Mouse (Mus musculus) MEL (cell line): ENCODE data around the gene Gm17190. TPM values are rescaled to one million over a fixed set of nuclear protein-coding genes. Genes with fewer than 3 reads are reported as not detected.
"Not testable (repeated sequence)": the region's sequence is repeated elsewhere in the genome, so short reads cannot be mapped to it uniquely, and the experiment has no call there.

Source experiments
- DNase-seq: peaks from one replicate; pipeline ENCODE4 v3.0.0; 2011; ENCODE audit warnings: low read depth, low spot score
- H3K27ac ChIP-seq: 2 replicates; pipeline ENCODE4 v1.5.1; 2012; ENCODE audit warnings: low read depth, mild to moderate bottlenecking, control low read depth, low read length, moderate library complexity; ENCODE audit not compliant: control insufficient read depth
- H3K27me3 ChIP-seq, 2 experiments: fragments of 150-350 bp in 1 of 2; sonication (generic) in 1 of 2; 2 replicates each; pipeline ENCODE4 v1.6.1; 2012; ENCODE audit warnings: low read length in 2 of 2, mild to moderate bottlenecking in 2 of 2, improper control_type of control experiment in 1 of 2, moderate library complexity in 1 of 2; ENCODE audit not compliant: insufficient read depth in 2 of 2, control insufficient read depth in 1 of 2
- H3K36me3 ChIP-seq, 2 experiments: 2 replicates each; pipeline ENCODE4 v1.6.1; 2012 to 2014; ENCODE audit warnings: low read length in 2 of 2, improper control_type of control experiment in 1 of 2, inconsistent platforms in 1 of 2, mild to moderate bottlenecking in 1 of 2; ENCODE audit not compliant: insufficient read depth in 2 of 2, control insufficient read depth in 1 of 2
- H3K4me1 ChIP-seq, 2 experiments: fragments of 150-350 bp in 1 of 2; sonication (generic) in 1 of 2; 2 replicates each; pipeline ENCODE4 v1.6.1; 2012; ENCODE audit warnings: low read length in 2 of 2, improper control_type of control experiment in 1 of 2, mild to moderate bottlenecking in 1 of 2; ENCODE audit not compliant: insufficient read depth in 2 of 2, control insufficient read depth in 1 of 2
- H3K4me3 ChIP-seq, 2 experiments: fragments of 150-350 bp in 1 of 2; sonication (generic) in 1 of 2; 2 replicates each; pipeline ENCODE4 v1.5.1; 2012; ENCODE audit warnings: low read depth in 2 of 2, low read length in 2 of 2, mild to moderate bottlenecking in 2 of 2, moderate library complexity in 2 of 2, control low read depth in 1 of 2, improper control_type of control experiment in 1 of 2; ENCODE audit not compliant: control insufficient read depth in 1 of 2, insufficient read depth in 1 of 2
- H3K79me2 ChIP-seq: 2 replicates; pipeline ENCODE4 v1.6.1; 2012; ENCODE audit warnings: mild to moderate bottlenecking, low read length, moderate library complexity; ENCODE audit not compliant: control insufficient read depth, poor library complexity, insufficient read depth
- H3K9ac ChIP-seq: 2 replicates; pipeline ENCODE4 v1.6.1; 2012; ENCODE audit warnings: low read depth, mild to moderate bottlenecking, control low read depth, low read length, moderate library complexity; ENCODE audit not compliant: control insufficient read depth, poor library complexity, severe bottlenecking
- H3K9me3 ChIP-seq: fragments of 150-350 bp; sonication (generic); replicated peaks from 2 replicates; pipeline ENCODE4 v1.6.1; 2012; ENCODE audit warnings: mild to moderate bottlenecking, low read length, improper control_type of control experiment, moderate library complexity; ENCODE audit not compliant: insufficient read depth
- CHD1 ChIP-seq: IDR thresholded peaks from 2 replicates; pipeline ENCODE4 v1.6.1; 2012; ENCODE audit warnings: low read depth, mild to moderate bottlenecking, inconsistent platforms, low read length, improper control_type of control experiment
- CTCF ChIP-seq, 3 experiments: IDR thresholded peaks in 2 of 3; conservative IDR thresholded peaks in 1 of 3; 2 replicates each; pipeline ENCODE4 v1.5.1; 2011 to 2012; ENCODE audit warnings: low read length in 3 of 3, low read depth in 2 of 3, mild to moderate bottlenecking in 2 of 3, improper control_type of control experiment in 1 of 3, inconsistent platforms in 1 of 3, mixed read lengths in 1 of 3, moderate library complexity in 1 of 3; ENCODE audit not compliant: control insufficient read depth in 1 of 3, insufficient read depth in 1 of 3, poor library complexity in 1 of 3, severe bottlenecking in 1 of 3
- GATA1 ChIP-seq: IDR thresholded peaks from 2 replicates; pipeline ENCODE4 v1.6.1; 2011; ENCODE audit warnings: low read depth, low read length, improper control_type of control experiment
- KAT2A ChIP-seq: conservative IDR thresholded peaks from 2 replicates; pipeline ENCODE4 v1.6.1; 2012; ENCODE audit warnings: low read depth, low read length, improper control_type of control experiment, inconsistent platforms
- MAFK ChIP-seq: IDR thresholded peaks from 2 replicates; pipeline ENCODE4 v1.6.1; 2011; ENCODE audit warnings: low read depth, mild to moderate bottlenecking, low read length, improper control_type of control experiment, borderline replicate concordance
- MYC ChIP-seq: IDR thresholded peaks from 2 replicates; pipeline ENCODE4 v1.6.1; 2011; ENCODE audit warnings: low read depth, mild to moderate bottlenecking, low read length, improper control_type of control experiment, moderate library complexity
- NRF1 ChIP-seq: IDR thresholded peaks from 2 replicates; pipeline ENCODE4 v1.6.1; 2014; ENCODE audit warnings: low read depth, mild to moderate bottlenecking, inconsistent platforms, low read length, improper control_type of control experiment, moderate library complexity; ENCODE audit not compliant: poor library complexity, insufficient read depth, severe bottlenecking
- POLR2AphosphoS5 ChIP-seq: IDR thresholded peaks from 2 replicates; pipeline ENCODE4 v1.6.1; 2012; ENCODE audit warnings: low read depth, borderline replicate concordance, mild to moderate bottlenecking, inconsistent platforms, low read length, moderate library complexity, mixed read lengths
- RAD21 ChIP-seq: IDR thresholded peaks from 2 replicates; pipeline ENCODE4 v1.6.1; 2011; ENCODE audit warnings: mild to moderate bottlenecking, low read depth, low read length, improper control_type of control experiment
- RCOR1 ChIP-seq: IDR thresholded peaks from 2 replicates; pipeline ENCODE4 v1.6.1; 2012; ENCODE audit warnings: low read depth, mild to moderate bottlenecking, inconsistent platforms, low read length, improper control_type of control experiment
- TAL1 ChIP-seq: IDR thresholded peaks from 2 replicates; pipeline ENCODE4 v1.6.1; 2012; ENCODE audit warnings: mild to moderate bottlenecking, inconsistent platforms, low read length, moderate library complexity, mixed read lengths
- USF1 ChIP-seq: IDR thresholded peaks from 2 replicates; pipeline ENCODE4 v1.6.1; 2014; ENCODE audit warnings: low read depth, mild to moderate bottlenecking, inconsistent platforms, low read length, improper control_type of control experiment, moderate library complexity
- ZC3H11A ChIP-seq: IDR thresholded peaks from 2 replicates; pipeline ENCODE4 v1.6.1; 2012; ENCODE audit warnings: low read depth, mild to moderate bottlenecking, inconsistent platforms, low read length, improper control_type of control experiment
- ZKSCAN1 ChIP-seq: IDR thresholded peaks from 2 replicates; pipeline ENCODE4 v1.6.1; 2012; ENCODE audit warnings: low read depth, mild to moderate bottlenecking, inconsistent platforms, low read length, improper control_type of control experiment, moderate library complexity
- ZNF384 ChIP-seq: IDR thresholded peaks from 2 replicates; pipeline ENCODE4 v1.6.1; 2012; ENCODE audit warnings: low read depth, mild to moderate bottlenecking, inconsistent platforms, low read length, improper control_type of control experiment
- polyA plus RNA-seq, 2 experiments: library from polyadenylated mRNA; stranded (reverse) in 1 of 2; unstranded in 1 of 2; fragments of >175 nt in 1 of 2; fragments of >200 nt in 1 of 2; gene quantifications; 2 replicates each; pipeline versions ENCODE4 v1.2.1 to v1.2.4; 2012; ENCODE audit warnings: low replicate concordance in 2 of 2, low read depth in 1 of 2; ENCODE audit not compliant: insufficient read length in 2 of 2, insufficient read depth in 1 of 2, missing spikeins in 1 of 2
- total RNA-seq: library from RNA; depleted of rRNA; stranded (reverse); fragments of 300-350 nt; gene quantifications from 2 replicates; pipeline ENCODE4 v1.2.3, GENCODE M21; 2012; rRNA removed

Gm17190 gene
- total RNA-seq, result not detected in 2 replicates
- under 1 TPM in 1 of 2 experiments, not detected in 1; 0.52 TPM for polyA plus RNA-seq

DNA sequence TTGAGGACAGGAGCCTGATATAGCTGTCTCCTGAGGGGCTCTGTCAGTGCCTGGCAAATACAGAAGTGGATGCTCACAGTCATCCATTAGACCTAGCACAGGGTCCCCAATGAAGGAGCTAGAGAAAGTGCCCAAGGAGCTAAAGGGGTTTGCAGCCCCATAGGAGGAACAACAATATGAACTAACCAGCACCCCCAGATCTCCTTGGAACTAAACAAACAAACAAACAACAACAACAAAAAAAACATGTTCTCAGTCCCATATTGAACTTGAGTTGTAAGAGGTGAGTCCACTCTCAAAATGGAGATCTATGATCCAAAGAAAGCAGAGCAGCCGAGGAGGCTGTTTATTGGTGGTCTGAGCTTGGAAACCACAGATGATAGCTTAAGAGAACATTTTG, at the start of gene Gm17190:
Gene Gm17190 (plus strand): TSS at position 301 of the 400 bp plus-strand sequence.
- not testable (repeated sequence) for H3K27me3 ChIP-seq, H3K36me3 ChIP-seq, H3K4me1 ChIP-seq, DNase-seq, H3K9ac ChIP-seq, H3K9me3 ChIP-seq, H3K4me3 ChIP-seq, H3K27ac ChIP-seq, H3K79me2 ChIP-seq

GRCm38 (mm10) chr13:96039536-96039935, 42.3 kb upstream of the Gm17190 start:
- TF ChIP-seq CTCF (IDR thresholded peaks at IDR 0.05 in 2 of 3, conservative IDR thresholded peaks at IDR 0.05 in 1 of 3; ENCODE audit: control insufficient read depth in 1 of 3, insufficient read depth in 1 of 3, low read depth in 2 of 3, low read length in 3 of 3, poor library complexity in 1 of 3, severe bottlenecking in 1 of 3) (no peak), MAFK (no peak), RAD21 (no peak), TAL1 (no peak), GATA1 (no peak), RCOR1 (no peak), USF1 (no peak)
- TF ChIP-seq, all 39 proteins: peak for 0
- Histone ChIP-seq H3K27me3 (no peaks in the 10 kb centered on the region), H3K9ac (no peak overlapping the region), H3K4me3 (no peak overlapping the region), H3K4me1 (no peaks in the 10 kb centered on the region), H3K36me3 (no peaks in the 10 kb centered on the region), H3K27ac (no peak overlapping the region), H3K9me3 (no peaks in the 10 kb centered on the region), H3K79me2 (no peaks in the 10 kb centered on the region)
- no peak for DNase-seq

GRCm38 (mm10) chr13:96040275-96041042, 41.4 kb upstream of the Gm17190 start:
- no peak for DNase-seq
- TF ChIP-seq POLR2AphosphoS5 (no peak), MYC (no peak), RCOR1 (no peak), RAD21 (no peak), NRF1 (no peak), CHD1 (no peak), ZC3H11A (no peak), ZKSCAN1 (no peak), KAT2A (no peak), ZNF384 (no peak)
- Histone ChIP-seq H3K27ac (no peak overlapping the region), H3K27me3 (no peaks in the 10 kb centered on the region), H3K4me1 (no peaks in the 10 kb centered on the region), H3K36me3 (no peaks in the 10 kb centered on the region), H3K79me2 (no peaks in the 10 kb centered on the region), H3K9me3 (no peaks in the 10 kb centered on the region), H3K4me3 (no peak overlapping the region), H3K9ac (no peak overlapping the region)
